Mouse (Mus musculus) liver, embryonic 13.5 days (tissue): Measurements from ENCODE around the gene Gm45837. TPM values are rescaled to one million over a fixed set of nuclear protein-coding genes. Genes with fewer than 3 reads are reported as not detected.

Experiments
- ATAC-seq: fragments of 200-750 bp; cut with Nextera tagmentation; 2 replicates; pipeline ENCODE4 v1.8.0; 2017; ENCODE audit warnings: low read depth, mild to moderate bottlenecking, moderate number of reproducible peaks, moderate library complexity
- DNase-seq: peaks from one replicate; pipeline ENCODE4 v3.0.0; 2022
- H3K27ac ChIP-seq: fragments of 300-500 bp; sonication (generic); 2 replicates; pipeline ENCODE4 v1.5.1; 2015; ENCODE audit warnings: moderate library complexity, mild to moderate bottlenecking, inconsistent platforms
- H3K27me3 ChIP-seq: fragments of 300-500 bp; sonication (generic); 2 replicates; pipeline ENCODE4 v1.6.1; 2015; ENCODE audit warnings: mild to moderate bottlenecking, inconsistent platforms
- H3K36me3 ChIP-seq: fragments of 300-500 bp; sonication (generic); 2 replicates; pipeline ENCODE4 v1.6.1; 2015; ENCODE audit warnings: mild to moderate bottlenecking, inconsistent platforms
- H3K4me1 ChIP-seq: fragments of 300-500 bp; sonication (generic); replicated peaks from 2 replicates; pipeline ENCODE4 v1.6.1; 2015; ENCODE audit warnings: inconsistent platforms
- H3K4me2 ChIP-seq: fragments of 300-500 bp; sonication (generic); 2 replicates; pipeline ENCODE4 v1.6.1; 2015; ENCODE audit warnings: inconsistent platforms, mild to moderate bottlenecking, moderate library complexity
- H3K4me3 ChIP-seq: fragments of 300-500 bp; sonication (generic); replicated peaks from 2 replicates; pipeline ENCODE4 v1.5.1; 2015; ENCODE audit warnings: mild to moderate bottlenecking, inconsistent platforms
- H3K9ac ChIP-seq: fragments of 300-500 bp; sonication (generic); 2 replicates; pipeline ENCODE4 v1.6.1; 2015; ENCODE audit warnings: mild to moderate bottlenecking, inconsistent platforms
- H3K9me3 ChIP-seq: fragments of 300-500 bp; sonication (generic); replicated peaks from 2 replicates; pipeline ENCODE4 v1.6.1; 2016; ENCODE audit warnings: inconsistent platforms
- WGBS: fragments of 180-500 bp; shearing (Covaris S2); methylation state at CpG from one replicate; pipeline ENCODE4 v1.1.7; 2015; ENCODE audit not compliant: insufficient replicate concordance; 5-methylcytosine and 5-hydroxymethylcytosine counted together
- polyA plus RNA-seq: library from polyadenylated mRNA; unstranded; fragments of >200 nt; fragmentation: Nextera tagmentation; extraction: Ambion mirVana; gene quantifications from 2 replicates; pipeline ENCODE4 v1.2.1, GENCODE M21; 2015

Gm45837 gene
- polyA plus RNA-seq, 1 experiment from 2014 or later: 3.1 TPM

DNA sequence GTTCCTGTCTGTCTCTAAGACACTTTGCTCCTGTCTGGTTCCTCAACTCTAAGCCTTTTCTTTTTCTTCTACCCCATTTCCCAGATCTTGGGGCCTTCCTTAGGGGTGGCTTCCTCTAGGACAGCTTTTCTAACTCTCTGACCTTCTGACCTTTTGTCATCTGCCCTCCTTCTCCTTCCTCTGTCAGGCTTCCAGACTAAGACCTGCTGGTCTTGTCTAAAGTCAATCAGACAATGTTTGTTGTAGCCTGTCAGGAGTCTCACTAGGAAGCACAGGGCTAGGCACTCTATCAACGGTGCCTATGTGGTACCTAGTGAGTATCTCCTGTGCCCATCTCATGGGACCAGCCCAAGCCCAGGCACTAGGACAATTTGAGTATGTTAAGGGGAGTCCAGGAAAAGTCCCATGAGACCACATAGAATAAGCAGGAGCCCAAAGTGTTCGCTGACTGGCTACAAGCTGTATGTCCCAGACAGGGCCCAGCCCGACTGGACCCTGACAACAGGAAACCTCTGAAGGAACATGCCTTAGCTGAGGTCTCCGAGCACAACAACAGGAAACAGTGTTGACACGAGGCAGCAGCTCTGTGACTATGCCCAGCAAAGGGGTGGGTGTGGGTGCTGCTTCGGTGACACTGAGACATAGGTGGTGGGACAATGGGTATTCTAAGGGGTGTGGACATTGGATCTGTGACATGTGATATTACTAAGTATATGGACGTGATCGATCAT is 55.3 kb downstream of the Gm45837 start:
- ATAC-seq (no peak), DNase-seq (no peak)
- Histone ChIP-seq H3K9me3 (no peaks in the 10 kb centered on the region), H3K27ac (peak overlapping the region; percentile 32; the same call in 1 of the 2 replicates), H3K36me3 (no peaks in the 10 kb centered on the region), H3K27me3 (no peaks in the 10 kb centered on the region), H3K4me1 (peaks cover 13% of the 10 kb centered on the region), H3K4me2 (no peak overlapping the region), H3K4me3 (no peak overlapping the region), H3K9ac (no peak overlapping the region)
- 32% methylated on average over 8 of the region's 8 CpGs for WGBS

- Histone ChIP-seq H3K27ac (no peak overlapping the region), H3K4me3 (no peak overlapping the region), H3K4me1 (peaks cover 13% of the 10 kb centered on the region), H3K4me2 (no peak overlapping the region), H3K36me3 (no peaks in the 10 kb centered on the region), H3K9me3 (no peaks in the 10 kb centered on the region), H3K27me3 (no peaks in the 10 kb centered on the region), H3K9ac (no peak overlapping the region)
- ATAC-seq: no peak
- no peak for DNase-seq
- 57% methylated on average over 6 of the region's 6 CpGs for WGBS
Measured at GRCm38 (mm10) chr7:101466581-101467081, 55.9 kb downstream of the Gm45837 start.

DNA sequence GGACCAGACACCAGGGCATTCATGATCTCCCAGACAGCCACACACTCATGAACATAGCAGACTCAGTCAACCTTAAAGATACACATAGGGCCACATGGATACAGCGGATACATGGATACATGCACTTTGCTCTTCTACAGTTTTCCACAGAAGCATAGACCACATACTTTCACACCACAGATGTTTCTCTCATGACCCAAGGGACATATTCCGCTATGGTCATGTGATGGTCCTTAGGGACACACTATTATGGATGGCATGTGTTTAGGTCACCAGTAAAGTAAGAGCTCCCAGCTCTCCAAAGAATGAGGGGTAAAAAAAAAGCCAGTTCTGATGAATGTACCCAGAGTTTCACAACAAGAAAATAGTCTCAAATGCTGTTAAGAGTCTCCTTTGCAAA is 60.7 kb downstream of the Gm45837 start:
- H3K9ac ChIP-seq: no peak overlapping the region
- no peak overlapping the region for H3K27ac ChIP-seq
- 73% methylated on average over 2 of the region's 2 CpGs for WGBS
- H3K4me2 ChIP-seq: no peak overlapping the region
- H3K27me3 ChIP-seq: no peaks in the 10 kb centered on the region
- ATAC-seq (no peak), DNase-seq (no peak)
- H3K36me3 ChIP-seq: no peaks in the 10 kb centered on the region
- no peaks in the 10 kb centered on the region for H3K4me1 ChIP-seq
- no peaks in the 10 kb centered on the region for H3K9me3 ChIP-seq
- no peak overlapping the region for H3K4me3 ChIP-seq

- no peaks in the 10 kb centered on the region for H3K36me3 ChIP-seq
- H3K4me2 ChIP-seq: no peak overlapping the region
- H3K9ac ChIP-seq: no peak overlapping the region
- no peak overlapping the region for H3K4me3 ChIP-seq
- H3K27me3 ChIP-seq: no peaks in the 10 kb centered on the region
- H3K9me3 ChIP-seq: no peaks in the 10 kb centered on the region
- no peak overlapping the region for H3K27ac ChIP-seq
- no peaks in the 10 kb centered on the region for H3K4me1 ChIP-seq
- DNase-seq: no peak
- 65% methylated on average over 3 of the region's 3 CpGs for WGBS
- ATAC-seq: no peak
Measured at GRCm38 (mm10) chr7:101471968-101472480, 61.3 kb downstream of the Gm45837 start.

- Histone ChIP-seq H3K4me2 (no peak overlapping the region), H3K4me3 (no peak overlapping the region), H3K36me3 (no peaks in the 10 kb centered on the region), H3K9ac (no peak overlapping the region), H3K27ac (no peak overlapping the region), H3K27me3 (no peaks in the 10 kb centered on the region), H3K4me1 (no peaks in the 10 kb centered on the region), H3K9me3 (no peaks in the 10 kb centered on the region)
- DNase-seq (no peak), ATAC-seq (no peak)
- 30% methylated on average over 10 of the region's 10 CpGs for WGBS
Measured at GRCm38 (mm10) chr7:101472598-101473558, 62.2 kb downstream of the Gm45837 start.

DNA sequence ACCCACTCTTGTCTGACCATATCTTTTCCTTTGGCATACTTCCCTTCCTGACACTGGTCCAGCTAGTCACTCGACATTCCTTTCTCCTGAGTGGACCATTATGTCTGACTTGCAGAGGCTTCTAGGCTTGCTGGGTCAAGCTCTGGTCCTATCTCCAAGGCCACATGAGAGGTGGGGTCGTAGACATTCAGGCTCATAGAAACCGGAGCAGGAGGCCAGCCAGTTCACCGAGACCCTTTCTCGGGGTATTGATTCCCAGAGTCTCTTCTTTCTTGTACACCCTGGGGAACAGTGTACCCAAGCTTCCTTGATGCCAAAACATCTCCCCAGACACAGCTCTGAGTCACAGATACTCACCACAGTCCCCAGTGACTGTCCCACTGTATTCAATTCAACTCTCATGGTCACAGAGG is 63.7 kb downstream of the Gm45837 start:
- Histone ChIP-seq H3K27ac (no peak overlapping the region), H3K27me3 (no peaks in the 10 kb centered on the region), H3K4me1 (no peaks in the 10 kb centered on the region), H3K9me3 (no peaks in the 10 kb centered on the region), H3K4me2 (no peak overlapping the region), H3K36me3 (no peaks in the 10 kb centered on the region), H3K9ac (no peak overlapping the region), H3K4me3 (no peak overlapping the region)
- DNase-seq: no peak
- WGBS: 65% methylated on average over 5 of the region's 5 CpGs
- ATAC-seq: no peak

DNA sequence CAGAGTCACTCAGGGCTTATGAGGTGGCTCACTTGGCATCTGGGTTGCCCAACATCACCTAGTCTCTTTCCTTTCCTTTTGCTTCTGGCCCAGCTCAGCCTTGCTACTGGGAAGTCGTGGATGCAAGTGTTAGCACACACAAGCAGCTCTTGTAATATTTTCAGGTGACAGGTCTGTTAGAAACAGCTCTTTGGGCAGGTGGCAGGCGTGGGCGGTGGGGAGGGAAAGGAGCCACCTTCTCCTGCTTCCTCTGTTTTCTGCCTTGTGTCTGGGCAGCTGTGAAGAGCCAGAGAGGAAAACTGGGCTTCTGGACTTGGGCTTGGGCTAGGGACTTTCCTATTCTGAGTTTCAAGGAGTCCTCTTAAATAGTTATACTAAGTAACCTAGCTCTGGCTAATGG is 65.3 kb downstream of the Gm45837 start:
- Histone ChIP-seq H3K4me3 (no peak overlapping the region), H3K9me3 (no peaks in the 10 kb centered on the region), H3K27me3 (no peaks in the 10 kb centered on the region), H3K9ac (no peak overlapping the region), H3K4me2 (no peak overlapping the region), H3K4me1 (no peaks in the 10 kb centered on the region), H3K36me3 (no peaks in the 10 kb centered on the region), H3K27ac (no peak overlapping the region)
- ATAC-seq (no peak), DNase-seq (no peak)
- 50% methylated on average over 3 of the region's 3 CpGs for WGBS

GRCm38 (mm10) chr7:101476493-101476892 is 65.8 kb downstream of the Gm45837 start:
- Histone ChIP-seq H3K9me3 (no peaks in the 10 kb centered on the region), H3K27me3 (no peaks in the 10 kb centered on the region), H3K4me2 (no peak overlapping the region), H3K27ac (no peak overlapping the region), H3K4me3 (no peak overlapping the region), H3K36me3 (no peaks in the 10 kb centered on the region), H3K9ac (no peak overlapping the region), H3K4me1 (no peaks in the 10 kb centered on the region)
- WGBS: 46% methylated on average over 4 of the region's 4 CpGs
- DNase-seq: no peak
- ATAC-seq: no peak

GRCm38 (mm10) chr7:101477200-101477599 is 66.5 kb downstream of the Gm45837 start:
- no peak overlapping the region for H3K4me2 ChIP-seq
- 31% methylated on average over 5 of the region's 5 CpGs for WGBS
- H3K27ac ChIP-seq: no peak overlapping the region
- ATAC-seq: no peak
- no peak overlapping the region for H3K9ac ChIP-seq
- H3K4me3 ChIP-seq: no peak overlapping the region
- no peaks in the 10 kb centered on the region for H3K36me3 ChIP-seq
- no peaks in the 10 kb centered on the region for H3K27me3 ChIP-seq
- H3K4me1 ChIP-seq: no peaks in the 10 kb centered on the region
- no peak for DNase-seq
- H3K9me3 ChIP-seq: no peaks in the 10 kb centered on the region

- Histone ChIP-seq H3K4me3 (no peak overlapping the region), H3K4me2 (no peak overlapping the region), H3K27me3 (no peaks in the 10 kb centered on the region), H3K9me3 (no peaks in the 10 kb centered on the region), H3K36me3 (no peaks in the 10 kb centered on the region), H3K9ac (no peak overlapping the region), H3K27ac (no peak overlapping the region), H3K4me1 (no peaks in the 10 kb centered on the region)
- WGBS: 49% methylated on average over 5 of the region's 5 CpGs
- DNase-seq: no peak
- no peak for ATAC-seq
Measured at GRCm38 (mm10) chr7:101478099-101478498, 67.4 kb downstream of the Gm45837 start.

DNA sequence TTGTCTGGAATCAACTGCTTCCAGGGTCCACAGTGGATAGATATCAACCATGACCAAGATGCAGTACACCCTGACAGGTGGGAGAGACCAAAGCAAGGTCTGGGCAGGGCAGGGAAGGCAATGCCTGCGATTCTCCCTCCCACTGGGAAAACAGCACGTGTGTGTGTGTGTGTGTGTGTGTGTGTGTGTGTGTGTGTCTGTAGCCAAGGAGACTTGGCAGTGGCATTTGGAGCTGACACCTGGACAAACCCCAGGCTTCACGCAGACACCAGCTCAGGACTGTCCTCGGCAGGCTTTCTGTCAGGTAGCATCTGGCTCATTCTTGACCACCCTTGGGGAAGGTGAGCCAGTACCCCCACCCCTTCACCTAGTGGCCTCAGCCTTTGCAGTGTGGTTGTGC is 69.2 kb downstream of the Gm45837 start:
- H3K36me3 ChIP-seq: no peaks in the 10 kb centered on the region
- 77% methylated on average over 4 of the region's 4 CpGs for WGBS
- no peak for DNase-seq
- H3K9me3 ChIP-seq: no peaks in the 10 kb centered on the region
- H3K4me2 ChIP-seq: no peak overlapping the region
- H3K27me3 ChIP-seq: no peaks in the 10 kb centered on the region
- H3K4me3 ChIP-seq: no peak overlapping the region
- ATAC-seq: no peak
- H3K27ac ChIP-seq: no peak overlapping the region
- H3K9ac ChIP-seq: no peak overlapping the region
- H3K4me1 ChIP-seq: no peaks in the 10 kb centered on the region
